Mouse (Mus musculus): ENCODE results near the gene Lrmda.

DNA sequence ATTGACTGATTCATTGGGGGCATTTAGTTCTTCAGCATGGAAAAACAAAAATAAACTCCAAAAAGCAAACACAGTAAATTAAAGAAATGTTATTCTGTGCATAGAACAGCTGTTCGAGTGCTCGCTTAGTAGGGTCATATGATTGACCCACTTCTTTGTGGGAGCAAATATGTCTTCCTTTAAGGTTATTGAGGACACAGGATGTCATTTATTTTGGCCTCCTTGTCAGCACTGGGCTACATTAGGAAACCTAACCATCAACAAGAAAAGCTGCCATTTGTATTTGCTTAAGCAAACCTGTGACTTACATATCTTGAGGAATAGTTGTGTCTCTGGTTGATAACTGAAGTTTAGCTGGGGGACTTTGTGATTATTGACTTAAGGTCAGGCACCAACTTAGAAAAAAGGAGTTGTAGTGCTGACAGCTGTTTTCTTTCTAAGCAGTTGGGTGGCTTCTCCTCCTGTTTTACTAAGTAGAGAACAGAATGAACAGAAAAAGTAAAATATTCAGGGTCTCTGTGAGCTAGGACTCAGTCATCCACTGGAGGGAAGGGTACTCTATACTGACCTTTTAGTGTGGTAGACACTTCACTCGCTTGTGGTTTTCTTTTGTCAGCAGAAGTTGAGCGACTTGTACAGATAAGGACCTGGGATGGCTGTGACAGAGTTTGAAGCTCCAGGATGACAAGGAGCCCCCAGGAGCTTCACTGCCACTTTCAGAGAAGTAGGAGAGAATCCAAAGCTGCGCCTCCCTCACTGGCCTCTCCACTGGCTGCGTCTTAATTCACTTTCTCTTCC is 696.3 kb downstream of the Lrmda start:
- TF ChIP-seq CTCF (IDR thresholded peaks at IDR 0.05; ENCODE audit: extremely low read depth, insufficient read depth, low read length) (no peak), POLR2A (IDR thresholded peaks at IDR 0.05; ENCODE audit: extremely low read depth, insufficient read depth, low read length) (no peak)
